Mouse (Mus musculus) embryo, embryonic 10 days (tissue): ENCODE data around the gene Dgcr8.

Source experiments
- DNase-seq: peaks from one replicate; pipeline ENCODE4 v3.0.0-alpha.2; 2015; ENCODE audit warnings: low spot score

Gene Dgcr8

DNA sequence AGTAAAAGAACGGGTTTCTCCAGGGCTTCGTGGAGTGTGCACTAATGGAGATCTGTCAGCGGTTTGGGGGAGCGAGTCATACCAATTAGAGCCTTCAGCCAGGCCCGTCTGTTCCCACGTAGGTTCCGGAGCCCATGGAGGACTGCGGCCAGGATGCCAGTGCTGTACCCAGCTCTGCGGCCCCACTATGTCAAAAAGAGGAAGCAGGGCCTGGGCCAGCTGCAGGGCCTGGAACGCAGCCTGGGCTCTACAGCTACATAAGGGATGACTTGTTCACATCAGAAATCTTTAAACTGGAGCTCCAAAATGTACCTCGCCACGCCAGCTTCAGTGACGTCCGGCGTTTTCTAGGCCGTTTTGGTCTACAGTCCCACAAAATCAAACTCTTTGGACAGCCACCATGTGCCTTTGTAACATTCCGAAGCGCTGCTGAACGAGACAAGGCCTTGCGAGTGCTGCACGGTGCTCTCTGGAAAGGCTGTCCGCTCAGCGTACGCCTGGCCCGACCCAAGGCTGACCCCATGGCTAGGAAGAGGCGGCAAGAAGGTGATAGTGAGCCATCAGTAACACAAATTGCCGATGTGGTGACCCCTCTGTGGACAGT is 39.6 kb downstream of the Dgcr8 start:
- DNase-seq = peak; percentile 61

- peak; percentile 100 for DNase-seq
These were observed 40.3 kb downstream of the Dgcr8 start, which contains the start of the genes Trmt2a and Ranbp1 for GRCm38 (mm10) chr16:18248433-18249363. Gene Trmt2a (plus strand): TSS chr16:18248679. Gene Ranbp1 (minus strand): TSS chr16:18248732.

DNA sequence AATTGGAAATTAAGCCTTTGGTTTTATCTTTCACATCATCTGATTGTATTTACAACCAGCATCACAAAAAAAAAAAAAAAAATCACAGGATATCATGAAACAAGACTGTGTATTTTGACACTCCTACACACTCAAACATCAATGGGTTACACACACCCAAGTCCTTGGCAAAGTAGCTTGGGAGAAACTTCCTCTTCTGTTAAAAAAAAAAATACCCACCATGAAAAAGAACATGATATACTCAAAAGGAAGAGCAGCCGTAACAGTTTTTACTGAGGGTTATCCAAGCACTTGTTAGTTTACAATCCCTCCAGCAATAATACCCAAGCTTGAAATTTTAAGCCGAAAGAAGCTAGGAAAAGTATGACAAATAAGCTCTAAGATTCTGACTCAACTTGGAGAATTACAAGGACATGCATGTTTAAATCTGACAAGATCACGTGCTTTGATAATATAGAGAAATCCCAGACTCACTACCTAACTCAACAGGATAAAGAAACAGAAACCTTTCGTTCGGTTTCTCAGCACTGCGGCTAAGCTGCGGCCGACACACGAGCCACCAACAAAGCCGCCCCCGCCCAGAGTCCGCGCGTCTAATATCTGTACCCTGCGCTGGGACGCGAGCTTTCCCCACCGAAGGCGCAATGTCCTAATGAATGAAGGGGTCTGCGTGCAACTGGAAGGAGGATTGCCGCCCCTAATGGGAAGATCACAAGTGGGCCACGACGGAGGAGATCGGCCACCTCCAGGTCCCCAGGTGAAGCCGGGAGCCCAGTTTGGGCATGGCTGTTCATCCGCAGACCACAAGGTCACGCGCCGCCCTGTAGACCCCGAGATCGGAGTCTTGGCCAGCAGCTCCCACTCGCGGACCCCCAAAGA is 41.3 kb downstream of the Dgcr8 start:
- peak; percentile 50 for DNase-seq

DNA sequence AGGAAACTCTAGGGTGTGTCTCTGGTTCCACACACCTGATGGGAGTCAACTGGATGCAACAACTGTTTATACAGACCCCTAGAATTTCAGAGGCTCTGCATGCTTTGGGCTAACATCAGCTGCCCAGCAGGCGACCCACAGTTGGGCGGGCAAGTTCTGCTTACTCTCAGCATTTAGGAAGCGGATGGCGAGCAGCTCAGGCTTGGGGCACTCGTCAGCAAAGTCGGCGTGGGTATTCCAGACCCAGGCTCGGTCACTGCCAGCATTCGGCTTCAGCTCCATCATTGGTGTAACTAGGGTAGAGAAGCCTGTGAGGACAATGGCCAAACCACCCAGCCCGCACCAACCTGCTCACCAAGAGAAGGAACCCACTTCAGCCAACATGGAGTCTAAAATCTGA is 47.5 kb downstream of the Dgcr8 start:
- DNase-seq = no peak

GRCm38 (mm10) chr16:18236676-18237501 is 52.2 kb downstream of the Dgcr8 start:
- no peak for DNase-seq

GRCm38 (mm10) chr16:18235389-18236065 is 53.5 kb downstream of the Dgcr8 start:
- DNase-seq = peak; percentile 76

GRCm38 (mm10) chr16:18234671-18235388 is 54.2 kb downstream of the Dgcr8 start, which contains the start of gene Zdhhc8:
Gene Zdhhc8 (minus strand): TSS chr16:18235136.
- peak; percentile 68 for DNase-seq

DNA sequence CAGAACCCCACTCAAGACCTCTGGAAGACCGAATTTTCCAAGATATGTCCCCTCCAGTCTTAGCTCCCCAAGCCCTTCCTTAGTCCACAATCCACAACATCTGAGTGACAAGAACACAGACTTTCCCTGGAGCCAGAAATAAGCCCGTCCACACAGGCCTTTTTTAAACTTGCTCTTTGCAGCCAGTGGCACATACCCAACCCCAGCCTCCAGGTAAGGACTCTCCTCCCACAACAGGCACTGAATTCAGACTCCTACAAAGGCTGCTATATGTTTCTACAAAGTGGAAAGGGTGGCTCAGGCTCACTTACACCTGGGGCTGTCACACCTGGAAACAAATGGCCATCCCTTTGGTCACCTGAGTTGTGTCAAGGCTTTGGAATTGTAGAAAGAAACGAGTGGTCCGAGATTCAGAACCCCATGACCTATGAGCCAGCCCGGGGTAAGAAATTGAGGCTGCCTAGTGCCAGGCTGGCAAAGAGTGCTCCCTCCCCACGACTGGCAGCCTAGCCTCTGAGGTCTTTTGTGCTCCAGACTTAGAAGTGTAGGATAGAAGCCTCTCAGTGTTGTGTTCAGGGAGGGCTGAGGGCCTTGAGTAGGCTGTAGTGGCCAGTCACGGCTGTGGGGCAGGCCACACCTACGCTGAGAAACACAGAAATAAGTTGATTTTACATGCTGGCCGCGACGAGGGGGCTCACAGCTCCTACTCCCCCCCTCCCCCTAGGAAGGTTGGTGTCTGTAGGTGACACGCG is 55.0 kb downstream of the Dgcr8 start:
- no peak for DNase-seq

DNA sequence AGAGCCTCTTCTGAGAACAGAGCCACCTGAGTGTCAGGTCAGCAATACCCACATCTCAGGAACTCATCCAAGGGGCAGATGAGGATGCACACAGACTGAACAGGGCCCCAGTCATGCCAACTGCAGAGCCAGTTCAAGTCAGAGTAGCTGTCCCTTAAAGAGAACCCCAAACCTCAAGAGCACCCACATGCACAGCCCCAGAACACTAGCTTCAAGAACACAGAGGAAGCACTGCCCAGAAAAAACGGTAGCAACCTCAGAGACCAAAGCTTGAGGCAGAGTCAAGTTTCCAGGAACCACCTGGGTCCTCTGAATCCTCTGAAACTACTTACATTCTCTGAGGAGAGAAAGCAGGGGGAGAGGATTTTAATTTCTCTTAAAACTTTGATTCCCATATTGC is 55.6 kb downstream of the Dgcr8 start:
- DNase-seq = no peak

GRCm38 (mm10) chr16:18231451-18231850 is 57.6 kb downstream of the Dgcr8 start:
- DNase-seq = no peak

DNA sequence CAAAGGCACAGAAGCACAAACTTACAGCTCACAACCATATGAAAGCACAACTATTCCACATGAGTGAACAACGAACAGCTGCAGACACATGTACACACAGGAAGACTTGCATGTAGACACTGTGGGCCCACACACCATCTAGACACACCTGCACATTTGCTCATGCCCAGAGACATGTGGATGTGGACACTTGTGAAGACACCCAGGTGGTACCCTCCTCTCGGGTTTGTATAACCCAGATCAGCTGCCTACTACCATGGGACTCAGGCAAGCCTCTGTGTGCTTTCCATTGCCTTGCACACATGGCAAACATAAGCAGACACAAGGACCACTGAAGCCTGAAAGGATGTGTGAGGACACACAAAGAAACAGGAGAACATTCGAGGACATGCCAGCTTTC is 58.0 kb downstream of the Dgcr8 start:
- no peak for DNase-seq

DNA sequence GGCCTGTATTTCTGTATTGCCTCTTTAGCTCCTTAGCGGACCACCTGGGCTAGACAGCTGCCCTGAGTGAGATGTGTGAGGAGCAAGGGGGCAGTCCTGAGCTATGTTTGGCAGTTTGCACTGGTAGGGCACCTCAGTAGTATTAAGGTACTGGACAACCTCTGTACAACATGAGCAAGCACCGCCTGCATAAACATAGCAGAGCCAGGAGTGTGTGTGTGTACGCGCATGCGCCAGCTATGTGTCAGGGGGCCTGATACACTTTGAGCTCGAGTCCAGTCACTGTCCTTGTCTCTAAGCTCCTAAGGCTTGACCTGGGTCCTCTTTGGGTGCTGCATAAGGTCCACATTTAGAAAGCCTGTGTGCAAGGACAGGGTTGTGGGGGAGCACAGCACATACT is 58.4 kb downstream of the Dgcr8 start:
- no peak for DNase-seq

DNA sequence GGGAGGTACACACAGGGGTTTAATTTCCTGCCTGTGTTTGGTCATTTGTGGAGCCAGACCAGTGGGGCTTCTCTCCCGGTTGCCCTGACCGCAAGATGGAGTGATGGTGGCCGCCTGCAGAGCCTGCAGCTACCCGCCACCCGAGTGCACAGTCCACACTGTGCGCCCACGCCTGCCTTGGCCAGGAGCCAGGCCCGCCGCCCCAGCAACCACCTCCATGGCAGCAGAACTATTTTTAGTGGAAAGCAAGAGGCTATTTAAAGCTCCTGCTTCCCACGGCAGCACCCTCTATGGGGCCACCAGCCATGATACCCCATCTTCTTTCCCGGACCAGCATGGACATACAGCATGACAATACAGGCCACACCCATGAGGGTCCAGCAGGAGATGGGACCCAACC is 59.4 kb downstream of the Dgcr8 start:
- DNase-seq = no peak

DNA sequence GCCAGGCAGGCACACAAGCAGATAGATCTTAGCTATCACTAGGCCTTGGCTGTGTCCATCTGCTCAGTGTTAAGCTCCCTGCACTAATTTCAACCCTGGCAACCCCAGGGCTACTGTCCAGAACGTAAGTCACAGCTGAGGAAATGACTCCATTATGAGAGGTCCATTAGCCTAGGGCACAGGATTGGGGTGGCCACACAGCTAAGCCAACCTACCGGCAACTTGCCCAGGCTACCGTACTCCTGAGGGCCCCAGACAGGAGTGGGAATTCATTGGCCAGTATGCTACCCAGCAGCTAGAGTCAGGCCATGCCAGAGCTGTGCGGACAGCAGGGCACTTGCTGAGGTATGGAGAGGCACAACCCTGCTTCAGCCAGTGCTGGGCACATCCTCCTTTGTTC is 60.2 kb downstream of the Dgcr8 start:
- no peak for DNase-seq

DNA sequence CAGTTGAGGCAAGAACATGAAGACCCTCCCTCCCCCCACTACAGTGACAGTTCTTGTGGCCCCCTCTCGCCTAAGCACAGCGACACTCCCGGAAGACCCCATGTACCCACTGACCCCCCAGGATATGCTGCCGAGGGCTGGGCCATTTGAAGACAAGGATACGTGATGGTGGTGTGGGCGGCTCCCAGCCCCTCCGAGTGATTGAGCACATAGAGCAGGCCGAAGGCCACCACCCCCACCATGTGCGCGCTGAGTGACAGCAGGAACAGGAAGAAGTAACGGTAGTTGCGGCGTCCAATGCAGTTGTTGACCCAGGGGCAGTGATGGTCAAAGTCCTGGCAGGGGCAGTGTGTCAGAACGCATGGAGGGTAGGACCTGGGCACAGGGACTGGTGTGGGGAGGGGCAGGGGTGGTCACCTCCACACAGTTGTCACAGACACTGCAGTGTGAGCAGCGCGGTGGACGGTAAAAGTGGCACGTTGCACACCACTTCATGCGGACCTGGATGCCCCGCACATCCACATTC is 61.1 kb downstream of the Dgcr8 start:
- DNase-seq = no peak

DNA sequence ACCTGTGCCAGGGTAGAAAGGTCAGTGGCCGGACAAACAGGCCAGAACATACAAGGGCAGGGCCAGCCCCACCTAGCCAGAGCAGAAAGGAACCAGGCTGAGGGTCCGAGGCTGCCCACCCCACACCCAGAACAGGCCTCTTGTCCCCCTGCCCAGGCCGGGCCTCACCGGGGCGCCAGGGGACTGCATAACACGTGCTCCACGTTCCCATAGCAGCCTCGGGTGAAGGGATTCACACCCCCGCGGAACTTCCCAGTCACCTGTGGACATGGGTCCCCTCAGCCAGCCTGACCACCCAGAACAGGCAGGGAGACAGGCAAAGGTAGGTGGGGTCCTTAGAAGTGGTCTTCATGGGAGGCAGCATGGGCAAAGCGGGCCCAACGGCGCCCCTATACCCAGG is 61.9 kb downstream of the Dgcr8 start:
- no peak for DNase-seq

- no peak for DNase-seq
These were observed 66.9 kb downstream of the Dgcr8 start for GRCm38 (mm10) chr16:18222188-18222587.

DNA sequence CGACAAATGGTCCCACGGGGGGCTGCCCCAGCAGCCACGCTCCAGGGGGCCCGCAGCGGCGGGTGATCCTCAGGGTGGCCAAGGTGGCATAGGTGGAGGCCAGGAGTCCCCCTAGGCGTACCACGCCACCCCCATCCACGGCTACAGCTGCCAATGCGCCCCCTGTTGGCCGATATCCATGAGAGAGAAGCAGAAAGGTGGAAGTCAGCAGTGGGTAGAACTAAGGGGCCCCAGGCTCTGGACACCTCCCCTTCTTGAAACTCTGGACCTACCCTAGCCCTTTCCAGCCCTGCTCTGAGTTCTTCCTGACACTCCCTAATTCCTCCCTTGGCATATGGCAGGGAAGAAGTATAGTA is 67.5 kb downstream of the Dgcr8 start:
- no peak for DNase-seq

DNA sequence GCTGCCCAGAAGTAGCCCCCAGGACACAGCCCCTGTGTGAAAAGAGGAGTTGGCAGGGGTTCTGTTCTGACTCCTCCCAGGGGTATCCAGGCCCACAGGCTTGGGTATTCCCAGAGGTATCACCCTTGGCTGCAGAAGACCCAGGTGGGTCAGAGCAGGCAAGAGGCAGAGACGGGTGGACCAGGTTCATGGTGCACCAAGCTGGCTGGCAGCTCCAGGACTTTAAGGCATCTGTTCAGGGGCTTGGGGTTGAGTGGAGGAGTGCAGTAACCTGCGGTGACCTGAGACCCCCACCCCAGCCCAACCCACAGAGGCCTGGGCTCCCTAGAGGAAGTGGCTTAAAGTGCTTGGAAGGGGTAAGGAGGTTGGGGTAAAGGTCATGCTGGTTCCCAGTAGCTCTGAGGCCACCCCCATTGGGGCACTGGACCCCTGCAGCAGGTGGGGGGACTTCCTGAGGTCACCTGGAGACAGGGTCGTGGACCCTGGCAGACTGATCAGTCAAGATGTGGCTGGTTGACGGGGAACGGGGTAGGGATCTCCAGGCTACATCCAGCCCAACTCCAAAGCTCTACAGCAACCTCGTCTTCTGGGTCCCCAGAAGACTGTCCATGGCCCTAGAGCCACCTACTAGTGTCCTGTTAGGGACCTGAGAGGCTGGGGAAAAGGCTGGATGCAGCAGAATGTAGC is 68.0 kb downstream of the Dgcr8 start:
- no peak for DNase-seq
